Mouse (Mus musculus) right cerebral cortex, adult 18-20 months (tissue): ENCODE data around the gene Zfand3.

Experiments
- DNase-seq: peaks from one replicate; pipeline ENCODE4 v3.0.0; 2022; ENCODE audit warnings: mixed read lengths

The Zfand3 gene

DNA sequence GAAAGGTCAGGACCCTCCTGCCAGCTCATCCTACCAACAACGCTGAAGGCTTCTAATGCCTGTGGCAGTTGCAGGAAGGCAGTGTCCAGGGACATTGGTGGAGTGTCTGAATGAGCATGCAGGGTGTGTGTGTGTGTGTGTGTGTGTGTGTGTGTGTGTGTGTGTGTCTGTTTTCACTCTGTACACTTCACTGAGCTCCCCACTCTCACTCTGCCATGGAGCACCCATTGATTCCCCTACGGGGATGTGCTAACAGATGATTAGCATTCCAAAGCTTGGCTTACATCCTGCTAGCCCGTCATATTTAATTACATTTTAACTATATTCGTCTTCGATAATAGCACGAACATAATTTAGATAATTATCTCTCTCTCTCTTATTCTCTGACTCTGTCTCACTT is 232.1 kb downstream of the Zfand3 start:
- no peak for DNase-seq

DNA sequence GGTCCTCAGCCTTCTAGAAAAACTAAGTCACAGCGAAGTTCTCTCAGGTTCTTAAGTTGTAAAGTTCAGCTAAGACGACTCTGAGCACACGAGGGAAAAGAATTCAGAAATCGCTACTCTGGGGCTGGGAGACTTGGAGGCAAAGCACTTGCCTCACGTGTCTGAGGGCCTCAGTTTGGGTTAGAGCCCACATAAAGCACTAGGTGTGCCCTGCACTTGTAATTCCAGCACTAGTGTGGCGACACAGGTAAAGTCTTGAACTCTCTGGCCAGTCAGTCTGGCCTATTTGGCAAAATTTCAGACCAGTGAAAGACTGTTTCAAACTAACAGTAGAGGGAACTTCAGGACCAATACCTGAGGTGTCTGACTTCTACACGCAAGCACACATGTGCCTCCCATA is 233.1 kb downstream of the Zfand3 start:
- no peak for DNase-seq

DNA sequence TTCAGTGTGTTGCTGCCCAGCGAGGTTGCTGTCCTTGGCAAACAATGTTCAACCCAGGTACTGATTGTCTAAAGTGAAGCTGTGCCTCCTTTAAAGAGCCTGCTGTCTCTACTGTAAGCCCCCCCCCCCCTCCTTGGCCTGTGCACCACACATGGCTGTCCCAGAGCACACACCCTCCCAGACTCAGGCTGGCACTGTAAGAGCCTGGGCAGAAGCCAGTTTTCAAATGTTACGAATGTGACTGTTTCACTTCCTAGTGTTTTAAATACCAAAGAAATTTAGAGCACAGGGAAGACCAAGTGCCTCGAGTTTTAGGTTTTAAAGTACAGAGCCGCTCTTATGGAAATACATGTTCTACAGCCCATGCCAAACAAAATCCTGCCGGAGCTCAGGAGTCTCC is 234.9 kb downstream of the Zfand3 start:
- no peak for DNase-seq

DNA sequence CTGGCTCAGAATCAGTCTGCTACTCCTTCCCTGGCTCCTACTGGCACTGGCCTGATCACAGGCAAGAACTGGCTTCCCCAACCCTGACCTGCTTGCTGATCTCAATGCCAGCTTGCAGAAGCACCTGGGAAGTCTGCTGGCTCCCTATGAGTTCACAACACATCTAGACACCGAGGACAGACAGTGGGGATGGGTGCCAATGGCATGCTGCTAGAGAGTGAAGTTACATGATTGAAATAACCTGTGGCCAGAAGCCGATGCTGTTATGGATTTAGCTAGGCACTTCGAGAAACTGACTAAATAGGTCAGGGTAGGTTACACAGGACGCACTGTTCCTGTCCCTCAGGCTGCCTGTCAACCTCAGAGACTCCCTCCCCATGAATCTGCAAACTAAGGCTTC is 236.1 kb downstream of the Zfand3 start:
- DNase-seq: no peak

DNA sequence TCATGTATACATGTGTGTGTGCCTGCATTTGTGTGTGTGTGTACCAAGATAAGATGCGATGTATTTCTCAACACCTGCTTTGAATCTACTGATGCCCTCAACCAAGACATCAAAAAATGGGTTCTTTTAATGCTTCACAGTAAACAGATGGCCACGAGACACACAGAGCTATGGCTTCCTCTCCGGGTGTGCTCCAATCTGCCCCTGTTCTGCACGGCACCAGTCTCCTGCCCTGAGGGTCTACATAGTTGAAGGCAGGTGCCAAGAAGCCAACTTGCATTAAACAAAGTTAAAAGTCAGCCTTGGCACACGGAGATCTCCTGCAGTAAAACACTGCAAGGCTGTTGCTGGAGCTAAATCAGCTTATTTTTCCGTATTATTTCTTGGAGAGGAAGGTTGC is 236.5 kb downstream of the Zfand3 start:
- DNase-seq: no peak

DNA sequence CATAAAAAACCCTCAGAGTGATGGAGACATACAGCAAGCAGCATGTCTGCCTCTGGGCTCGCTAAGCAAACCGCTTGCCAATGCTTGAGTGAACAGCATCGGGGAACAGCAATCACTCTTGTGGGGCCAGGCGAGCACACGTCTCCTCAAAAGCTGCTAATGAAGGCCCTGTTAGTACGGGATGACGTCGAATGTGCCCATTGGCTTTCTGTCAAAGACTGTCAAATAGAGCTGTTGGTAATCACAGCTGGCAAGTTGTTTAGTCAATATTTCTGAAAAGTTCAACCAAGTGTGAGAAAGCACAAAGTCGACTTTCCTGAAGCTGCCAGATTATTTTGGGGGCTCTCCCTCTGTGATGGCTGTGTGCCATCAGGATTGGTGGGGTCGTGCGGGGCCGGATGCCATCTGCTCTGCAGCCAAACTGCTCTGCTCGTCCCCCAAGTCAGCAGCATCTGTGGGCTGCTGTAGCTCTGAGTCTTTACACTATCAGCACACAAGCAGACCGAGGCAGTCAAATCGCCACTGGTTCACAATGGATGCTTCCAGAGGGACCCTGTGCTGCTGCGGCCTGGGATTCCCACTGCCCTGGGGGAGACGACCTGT is 237.3 kb downstream of the Zfand3 start:
- no peak for DNase-seq

DNA sequence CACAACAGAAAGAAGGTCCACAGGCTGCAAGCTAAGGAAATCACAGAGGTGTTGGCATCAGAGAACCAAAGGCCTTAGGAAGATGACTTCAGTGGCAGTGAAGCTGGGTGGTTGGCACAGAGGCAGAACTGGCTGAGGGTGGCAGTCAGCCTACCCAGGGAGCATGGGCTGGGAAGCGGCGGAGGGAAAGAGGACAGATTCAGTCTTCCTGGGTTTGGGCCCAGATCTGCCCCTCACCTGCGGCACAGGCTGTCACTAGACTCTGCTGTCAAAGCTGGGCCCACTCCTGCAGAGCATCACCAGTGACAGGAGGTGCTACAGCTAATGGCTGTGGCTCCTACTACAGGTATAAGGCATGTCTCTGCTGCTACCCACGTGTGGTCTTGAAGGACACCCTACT is 238.1 kb downstream of the Zfand3 start:
- no peak for DNase-seq

DNA sequence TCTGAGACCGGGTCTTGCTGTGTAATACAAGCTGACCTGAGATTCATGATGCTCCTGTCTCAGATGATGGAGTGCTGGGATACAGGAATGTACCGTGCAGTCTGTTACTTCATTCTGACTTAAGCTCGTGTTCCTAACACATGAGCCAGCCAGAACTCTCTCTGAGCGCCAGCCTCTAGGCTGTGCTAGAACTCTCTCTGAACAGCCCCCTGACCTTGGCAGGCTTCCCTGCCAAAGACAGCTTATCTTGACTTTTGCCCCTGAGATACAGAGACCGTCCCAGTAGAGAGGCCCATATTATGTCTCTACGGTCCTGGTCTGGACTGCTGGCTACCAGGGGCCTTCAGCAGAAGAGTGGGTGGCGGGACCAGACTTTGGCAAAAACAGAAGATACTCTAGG is 239.0 kb downstream of the Zfand3 start:
- no peak for DNase-seq

DNA sequence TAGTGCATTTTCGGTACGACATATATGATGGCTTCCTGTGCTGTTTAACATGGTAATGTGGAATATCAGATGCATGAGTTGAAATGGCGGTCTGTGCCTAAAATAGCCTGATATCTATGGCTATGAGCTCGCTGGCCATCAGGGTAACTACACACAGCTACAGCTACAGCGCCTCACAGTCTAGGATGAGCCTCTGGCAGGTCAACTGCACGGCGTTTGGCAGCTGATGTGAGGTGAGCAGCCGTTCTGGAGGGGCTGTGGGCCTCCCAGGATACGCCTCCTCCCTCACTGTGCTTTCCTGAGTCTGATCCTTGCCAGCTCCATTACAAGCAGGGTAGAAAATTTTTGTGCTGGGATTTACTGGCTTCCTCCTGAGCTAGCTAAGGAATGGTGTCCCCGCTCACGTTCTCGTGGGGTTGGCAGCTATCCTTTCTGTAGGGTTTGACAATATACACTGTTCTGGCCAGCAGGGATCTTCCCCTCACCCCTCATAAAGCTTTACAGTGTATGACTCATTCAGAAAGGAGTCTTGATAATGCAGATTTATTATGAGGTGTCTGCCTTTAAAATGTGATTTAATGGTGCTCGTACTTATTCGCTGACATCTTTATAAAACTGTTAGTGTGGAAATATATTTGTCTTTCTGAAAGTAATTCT is 240.2 kb downstream of the Zfand3 start:
- no peak for DNase-seq

DNA sequence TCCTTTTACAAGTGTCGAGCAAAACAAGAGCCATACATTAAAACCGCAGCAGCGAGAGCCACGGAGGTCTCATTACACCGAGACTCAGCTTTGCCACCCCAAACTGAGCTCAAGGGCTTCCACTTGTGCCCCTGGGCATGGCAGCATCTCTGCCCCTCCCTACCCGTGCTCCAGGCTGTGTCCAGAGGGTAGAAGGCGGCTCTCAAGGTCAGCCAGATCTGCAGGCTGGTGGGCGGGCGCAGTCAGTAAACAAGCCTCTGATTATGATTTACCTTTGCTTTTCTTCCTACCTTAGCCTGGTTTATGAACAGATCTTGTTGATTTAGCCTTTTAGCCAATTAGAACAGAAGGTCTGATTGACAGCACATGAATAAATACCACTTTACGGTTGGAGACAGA is 240.8 kb downstream of the Zfand3 start:
- DNase-seq: no peak

DNA sequence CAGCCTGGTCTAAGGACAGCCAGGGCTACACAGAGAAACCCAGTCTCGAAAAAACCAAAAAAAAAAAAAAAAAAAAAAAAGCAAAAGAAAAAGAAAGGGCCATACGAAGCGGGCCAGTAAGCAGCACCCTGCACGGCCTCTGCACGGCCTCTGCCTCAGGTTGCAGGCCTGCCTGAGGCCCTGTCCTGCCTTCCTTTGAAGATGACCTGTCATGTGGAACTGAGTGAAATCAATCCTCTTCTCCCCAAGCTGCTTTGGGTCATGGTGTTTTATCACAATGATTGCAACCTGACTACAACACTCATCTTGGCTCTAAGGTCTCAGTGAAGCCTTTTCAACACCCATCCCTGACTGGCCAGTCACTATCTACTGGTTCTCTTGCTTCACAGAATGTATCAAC is 248.5 kb downstream of the Zfand3 start:
- DNase-seq: no peak

DNA sequence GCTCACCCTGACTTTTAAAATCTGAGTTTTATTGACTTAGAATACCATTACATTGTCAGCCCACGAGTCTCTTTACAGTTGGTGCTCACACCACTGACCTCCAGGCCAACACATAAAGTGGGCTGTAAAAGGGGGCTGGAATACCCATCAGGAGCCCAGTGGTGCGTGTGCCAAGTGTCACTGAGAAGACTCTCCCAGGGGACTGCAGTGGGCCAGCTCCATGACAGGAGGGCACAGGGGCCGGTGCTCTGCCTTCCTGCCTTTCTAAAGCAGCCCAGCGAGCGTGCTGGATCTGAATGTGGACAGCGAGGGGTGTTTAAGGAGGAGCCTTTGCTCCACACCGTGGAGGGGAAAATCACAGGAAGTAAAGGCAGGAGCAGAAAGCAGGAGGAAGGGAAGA is 249.4 kb downstream of the Zfand3 start:
- no peak for DNase-seq

DNA sequence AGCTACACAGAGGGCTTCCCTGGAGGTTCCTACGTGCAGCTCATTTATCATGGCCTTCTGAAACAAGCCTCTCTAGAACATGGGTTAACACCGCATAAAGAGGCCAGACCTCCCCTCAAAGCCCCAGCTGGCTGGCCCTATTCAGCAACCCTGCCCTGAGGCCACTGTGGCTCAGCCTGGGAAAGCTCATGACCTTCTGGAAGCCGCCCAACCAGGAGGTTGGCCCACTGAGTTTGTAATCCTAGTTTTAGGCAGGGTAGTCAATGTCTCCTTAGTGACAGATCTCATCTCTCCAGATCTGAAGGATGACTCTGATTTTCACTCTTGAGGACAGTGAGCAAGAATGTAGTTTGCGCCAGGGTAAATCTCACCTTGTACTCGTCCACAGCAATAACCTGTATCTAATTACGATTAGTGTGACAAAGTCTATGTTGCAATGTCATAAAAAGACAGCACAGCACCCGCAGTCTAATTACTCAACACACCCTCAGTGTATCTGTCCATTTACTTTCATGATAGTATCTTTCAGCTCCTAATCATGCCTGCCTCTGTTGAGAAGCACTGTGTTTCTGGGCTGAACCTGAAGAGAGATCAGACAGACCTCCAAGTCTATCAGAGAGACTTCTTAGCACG is 251.5 kb downstream of the Zfand3 start:
- no peak for DNase-seq

DNA sequence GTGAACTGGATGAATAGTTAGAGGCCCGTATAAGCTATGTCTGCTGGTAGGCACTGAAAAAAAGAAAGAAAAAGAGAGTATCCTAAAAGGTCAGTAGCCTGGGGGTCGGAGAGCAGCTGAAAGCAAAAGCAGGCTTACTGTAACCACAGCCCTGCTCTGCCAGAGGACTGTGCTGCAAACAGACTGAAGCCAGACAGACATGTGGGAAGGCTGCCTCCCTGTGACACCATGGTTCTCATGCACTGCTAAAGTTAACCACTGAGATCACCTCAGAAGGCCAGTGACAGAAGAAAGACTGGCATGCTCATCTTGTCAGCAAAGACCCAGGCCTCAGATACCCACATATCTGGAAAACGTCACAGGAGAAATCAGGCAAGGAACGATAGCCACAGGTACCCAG is 253.9 kb downstream of the Zfand3 start:
- no peak for DNase-seq

DNA sequence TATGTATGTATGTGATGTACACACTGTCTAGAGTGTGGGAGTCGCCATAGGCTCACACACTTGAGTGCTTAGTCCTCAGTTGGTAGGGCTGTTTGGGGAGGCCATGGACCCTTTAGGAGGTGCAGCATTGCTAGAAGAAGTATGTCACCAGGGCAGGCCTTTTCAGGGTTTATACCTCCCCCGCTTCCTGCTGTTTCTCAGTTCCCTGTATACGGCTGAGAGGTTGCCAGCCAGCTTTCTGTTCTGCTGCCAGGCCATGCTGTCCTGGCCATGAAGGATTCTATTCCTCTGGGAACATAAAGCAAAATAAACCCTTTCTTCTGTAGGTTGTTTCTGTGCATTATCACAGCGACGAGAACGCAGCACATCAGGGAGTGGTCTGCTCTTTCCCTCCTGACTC is 255.4 kb downstream of the Zfand3 start:
- no peak for DNase-seq
